Mouse (Mus musculus) liver, adult 2 months (tissue): Measurements from ENCODE around the gene Arid4a.

Experiments used
- CTCF ChIP-seq: fragments of 200-500 bp; IDR thresholded peaks from 2 replicates; pipeline ENCODE4 v1.5.1; 2011; ENCODE audit warnings: low read depth, low read length, control low read depth
- POLR2A ChIP-seq: fragments of 200-500 bp; IDR thresholded peaks from 2 replicates; pipeline ENCODE4 v1.6.1; 2011; ENCODE audit warnings: low read length, control low read depth; ENCODE audit not compliant: insufficient read depth; ENCODE audit errors: extremely low read depth

- TF ChIP-seq CTCF (peak; percentile 75), POLR2A (no peak)
Observed at GRCm38 (mm10) chr12:71051079-71051478, 35.3 kb downstream of the Arid4a start.
